Mouse (Mus musculus): Measurements from ENCODE around the gene Tln2. TPM values are rescaled to one million over a fixed set of nuclear protein-coding genes. Genes with fewer than 3 reads are reported as not detected.
A peak's percentile ranks its signal among the peaks of the same experiment; 100 is the strongest.

Gene Tln2
- total and polyA plus RNA-seq, 2 experiments from 2014 or later, result 59.3 to 71.1 TPM

GRCm38 (mm10) chr9:67178709-67179108 lies 380.8 kb downstream of the Tln2 start:
- H3K4me1 ChIP-seq (ENCODE audit: insufficient read depth, low read length), result no peaks in the 10 kb centered on the region
- H3K36me3 ChIP-seq (ENCODE audit: insufficient read depth, low read length), result no peaks in the 10 kb centered on the region

DNA sequence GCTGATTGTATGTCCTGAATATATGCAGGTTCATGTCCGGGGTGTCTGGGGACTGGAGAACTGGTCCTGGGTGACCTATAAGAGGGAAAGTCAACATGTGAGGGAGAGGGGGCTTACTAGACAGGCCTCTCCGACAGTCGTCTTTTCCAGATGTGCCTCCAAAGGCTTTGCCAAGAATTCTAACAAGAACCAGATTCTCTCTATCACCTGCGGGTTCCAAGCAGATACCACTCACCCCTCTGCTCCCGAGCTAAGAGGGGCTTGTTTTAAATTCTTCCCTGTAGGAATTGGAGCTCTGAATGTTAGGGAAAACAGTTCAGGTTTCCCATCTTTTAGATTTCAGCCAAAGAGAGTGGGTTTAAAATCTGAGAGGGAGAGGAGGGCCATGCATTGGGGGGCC lies 381.3 kb downstream of the Tln2 start:
- ATAC-seq, result no peak
- Histone ChIP-seq H3K27me3 (ENCODE audit: insufficient read depth, low read length) (no peaks in the 10 kb centered on the region), H3K9me3 (ENCODE audit: low read length) (no peaks in the 10 kb centered on the region), H3K4me3 (ENCODE audit: low read length) (no peak overlapping the region), H3K4me2 (ENCODE audit: low read depth, low read length) (no peak overlapping the region), H3K9ac (replicated peaks; ENCODE audit: low read length) (no peak overlapping the region), H3K4me1 (ENCODE audit: insufficient read depth, low read length) (no peaks in the 10 kb centered on the region), H3K36me3 (ENCODE audit: insufficient read depth, low read length) (no peaks in the 10 kb centered on the region), H3K27ac (no peak overlapping the region)
- WGBS, result 78% methylated on average over 5 of the region's 5 CpGs
- no peak for TF ChIP-seq CTCF (IDR thresholded peaks at IDR 0.05; ENCODE audit: low read depth)
- DNase-seq (ENCODE audit: low spot score), result no peak

More at GRCm38 (mm10) chr9:67178709-67179108, 380.8 kb downstream of the Tln2 start:
- no peaks in the 10 kb centered on the region for H3K27me3 ChIP-seq (ENCODE audit: insufficient read depth, low read length)
- H3K4me3 ChIP-seq (ENCODE audit: low read length), result no peak overlapping the region
- no peak overlapping the region for H3K9ac ChIP-seq (replicated peaks; ENCODE audit: low read length)
- ATAC-seq (no peak), DNase-seq (ENCODE audit: low spot score) (no peak)
- WGBS, result 94% methylated on average over 1 of the region's 1 CpGs
- no peak for TF ChIP-seq CTCF (IDR thresholded peaks at IDR 0.05; ENCODE audit: low read depth)
- H3K27ac ChIP-seq, result no peak overlapping the region
- H3K9me3 ChIP-seq (ENCODE audit: low read length), result no peaks in the 10 kb centered on the region
- H3K4me2 ChIP-seq (ENCODE audit: low read depth, low read length), result no peak overlapping the region

- WGBS, result 87% methylated on average over 8 of the region's 8 CpGs
- TF ChIP-seq CTCF (IDR thresholded peaks at IDR 0.05; ENCODE audit: low read depth), result no peak
- Histone ChIP-seq H3K4me3 (ENCODE audit: low read length) (no peak overlapping the region), H3K27ac (no peak overlapping the region), H3K4me2 (ENCODE audit: low read depth, low read length) (no peak overlapping the region), H3K9me3 (ENCODE audit: low read length) (no peaks in the 10 kb centered on the region), H3K36me3 (ENCODE audit: insufficient read depth, low read length) (no peaks in the 10 kb centered on the region), H3K9ac (replicated peaks; ENCODE audit: low read length) (no peak overlapping the region), H3K4me1 (ENCODE audit: insufficient read depth, low read length) (no peaks in the 10 kb centered on the region), H3K27me3 (ENCODE audit: insufficient read depth, low read length) (no peaks in the 10 kb centered on the region)
- no peak for DNase-seq (ENCODE audit: low spot score)
- no peak for ATAC-seq
These were observed 383.4 kb downstream of the Tln2 start for GRCm38 (mm10) chr9:67176073-67176472.

GRCm38 (mm10) chr9:67173816-67174215 lies 385.7 kb downstream of the Tln2 start:
- Histone ChIP-seq H3K27ac (no peak overlapping the region), H3K4me3 (ENCODE audit: low read length) (no peak overlapping the region), H3K9ac (replicated peaks; ENCODE audit: low read length) (no peak overlapping the region), H3K4me1 (ENCODE audit: insufficient read depth, low read length) (no peaks in the 10 kb centered on the region), H3K36me3 (ENCODE audit: insufficient read depth, low read length) (no peaks in the 10 kb centered on the region), H3K9me3 (ENCODE audit: low read length) (no peaks in the 10 kb centered on the region), H3K27me3 (ENCODE audit: insufficient read depth, low read length) (no peaks in the 10 kb centered on the region), H3K4me2 (ENCODE audit: low read depth, low read length) (no peak overlapping the region)
- ATAC-seq, result no peak
- no peak for DNase-seq (ENCODE audit: low spot score)
- 0 out of 2 replicates have a peak, but pooled peaks have one; percentile 12 for TF ChIP-seq CTCF (IDR thresholded peaks at IDR 0.05; ENCODE audit: low read depth)
- WGBS, result 91% methylated on average over 6 of the region's 6 CpGs

GRCm38 (mm10) chr9:67173154-67173553 lies 386.3 kb downstream of the Tln2 start:
- Histone ChIP-seq H3K9me3 (ENCODE audit: low read length) (no peaks in the 10 kb centered on the region), H3K27ac (no peak overlapping the region), H3K36me3 (ENCODE audit: insufficient read depth, low read length) (no peaks in the 10 kb centered on the region), H3K4me2 (ENCODE audit: low read depth, low read length) (no peak overlapping the region), H3K4me3 (ENCODE audit: low read length) (no peak overlapping the region), H3K9ac (replicated peaks; ENCODE audit: low read length) (no peak overlapping the region), H3K27me3 (ENCODE audit: insufficient read depth, low read length) (no peaks in the 10 kb centered on the region), H3K4me1 (ENCODE audit: insufficient read depth, low read length) (no peaks in the 10 kb centered on the region)
- 92% methylated on average over 4 of the region's 4 CpGs for WGBS
- TF ChIP-seq CTCF (IDR thresholded peaks at IDR 0.05; ENCODE audit: low read depth), result no peak
- DNase-seq (ENCODE audit: low spot score) (no peak), ATAC-seq (no peak)

GRCm38 (mm10) chr9:67171409-67171808 lies 388.1 kb downstream of the Tln2 start:
- Histone ChIP-seq H3K4me3 (ENCODE audit: low read length) (no peak overlapping the region), H3K4me2 (ENCODE audit: low read depth, low read length) (no peak overlapping the region), H3K9me3 (ENCODE audit: low read length) (no peaks in the 10 kb centered on the region), H3K27me3 (ENCODE audit: insufficient read depth, low read length) (no peaks in the 10 kb centered on the region), H3K9ac (replicated peaks; ENCODE audit: low read length) (no peak overlapping the region), H3K4me1 (ENCODE audit: insufficient read depth, low read length) (no peaks in the 10 kb centered on the region), H3K27ac (no peak overlapping the region), H3K36me3 (ENCODE audit: insufficient read depth, low read length) (no peaks in the 10 kb centered on the region)
- TF ChIP-seq CTCF (IDR thresholded peaks at IDR 0.05; ENCODE audit: low read depth), result 0 out of 2 replicates have a peak, but pooled peaks have one; percentile 25
- ATAC-seq, result no peak
- 93% methylated on average over 4 of the region's 4 CpGs for WGBS
- DNase-seq (ENCODE audit: low spot score), result no peak

DNA sequence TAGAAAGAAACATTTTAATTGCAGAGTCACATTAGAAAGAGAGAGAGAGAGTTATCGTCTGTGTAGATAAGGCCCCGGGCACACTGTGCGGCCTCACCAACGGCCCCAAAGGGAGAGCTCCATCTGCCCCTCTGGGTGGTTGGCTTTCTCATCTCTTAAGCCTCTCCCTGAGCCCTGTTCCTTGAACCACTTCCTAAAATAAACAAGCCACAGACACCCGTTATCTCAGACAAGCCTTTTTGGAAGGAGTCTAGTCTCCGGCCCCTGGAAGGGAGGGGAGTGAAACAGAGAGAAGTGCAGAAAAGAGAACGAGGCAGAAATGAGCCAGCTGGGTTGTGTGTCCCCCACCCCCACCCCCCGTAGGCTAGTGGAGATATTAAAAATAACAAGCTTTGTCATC lies 388.7 kb downstream of the Tln2 start:
- H3K4me3 ChIP-seq (ENCODE audit: low read length), result no peak overlapping the region
- no peaks in the 10 kb centered on the region for H3K4me1 ChIP-seq (ENCODE audit: insufficient read depth, low read length)
- no peak overlapping the region for H3K27ac ChIP-seq
- no peak overlapping the region for H3K4me2 ChIP-seq (ENCODE audit: low read depth, low read length)
- 86% methylated on average over 8 of the region's 8 CpGs for WGBS
- TF ChIP-seq CTCF (IDR thresholded peaks at IDR 0.05; ENCODE audit: low read depth), result no peak
- no peak for ATAC-seq
- H3K27me3 ChIP-seq (ENCODE audit: insufficient read depth, low read length), result no peaks in the 10 kb centered on the region
- DNase-seq (ENCODE audit: low spot score), result no peak
- H3K9me3 ChIP-seq (ENCODE audit: low read length), result no peaks in the 10 kb centered on the region
- no peaks in the 10 kb centered on the region for H3K36me3 ChIP-seq (ENCODE audit: insufficient read depth, low read length)
- H3K9ac ChIP-seq (replicated peaks; ENCODE audit: low read length), result no peak overlapping the region

Measured in hindbrain, postnatal 0 days (tissue).